Mouse (Mus musculus): Measurements from ENCODE around the gene Macrod1.

The Macrod1 gene

DNA sequence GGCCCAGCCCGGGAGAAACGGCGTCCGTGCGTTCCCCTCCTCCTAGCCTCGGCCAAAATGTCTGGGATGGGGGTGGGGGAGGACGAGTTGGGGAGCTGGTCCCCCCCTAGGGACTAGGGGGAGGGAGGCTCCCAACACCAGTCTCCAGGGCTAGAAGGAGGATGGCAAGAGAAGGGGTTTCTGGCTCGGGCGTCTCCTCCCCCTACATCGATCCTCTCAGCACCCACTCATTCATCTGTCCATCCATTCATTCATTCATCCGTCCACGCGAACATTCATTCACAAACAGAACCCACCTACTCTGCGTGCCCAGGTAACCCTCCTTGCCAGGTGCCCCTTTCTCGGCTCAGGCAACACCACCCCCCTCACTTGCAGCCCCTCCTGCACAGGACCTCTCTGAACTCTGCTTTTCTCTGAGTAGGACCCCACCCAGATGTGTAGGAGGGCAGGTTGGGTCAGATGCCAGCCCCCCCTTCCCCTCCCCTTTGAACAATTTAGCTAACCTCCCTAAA is 109.6 kb downstream of the Macrod1 start:
- no peak for DNase-seq (ENCODE audit: low read depth in 1 of 2, low spot score in 2 of 2)

DNA sequence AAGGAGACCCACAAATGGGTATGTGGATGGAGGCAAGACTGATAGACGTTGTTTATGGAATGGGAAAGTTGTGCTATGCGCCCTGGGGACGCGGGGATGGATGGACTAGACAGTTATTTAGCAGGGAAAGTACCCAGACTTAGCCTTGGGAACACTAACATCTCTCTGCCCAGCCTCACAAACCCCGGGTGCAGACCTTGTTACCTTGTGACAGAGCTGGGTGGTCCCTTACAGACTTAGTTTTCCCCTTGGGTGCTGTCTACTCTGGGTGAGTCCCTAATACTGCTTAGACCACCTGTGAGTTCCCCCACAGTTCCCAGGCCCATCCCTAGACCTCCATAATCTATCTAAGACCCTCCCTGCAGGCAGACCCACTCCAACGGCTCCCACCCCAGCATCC is 110.2 kb downstream of the Macrod1 start:
- DNase-seq (ENCODE audit: low read depth in 1 of 2, low spot score in 2 of 2), result no peak

DNA sequence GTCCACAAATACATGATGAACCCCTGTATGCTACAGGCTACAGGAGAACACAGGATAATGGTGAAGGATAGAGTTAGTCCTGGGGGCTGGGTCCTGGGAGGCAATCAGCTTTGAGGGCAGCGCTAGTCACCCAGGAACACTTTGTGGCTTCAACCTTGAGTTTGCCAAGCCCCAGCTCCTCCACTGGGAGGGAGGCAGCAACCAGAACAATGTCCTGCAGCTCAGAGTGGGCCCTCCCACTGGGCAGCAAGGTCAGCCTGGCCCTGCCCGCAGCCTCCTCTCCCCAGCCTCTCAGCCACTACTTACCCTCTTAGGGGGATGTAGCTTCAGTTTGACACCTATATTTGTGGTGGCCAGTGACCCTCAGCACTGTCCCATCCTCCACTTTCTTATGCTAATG is 111.8 kb downstream of the Macrod1 start:
- no peak for DNase-seq (ENCODE audit: low read depth in 1 of 2, low spot score in 2 of 2)

DNA sequence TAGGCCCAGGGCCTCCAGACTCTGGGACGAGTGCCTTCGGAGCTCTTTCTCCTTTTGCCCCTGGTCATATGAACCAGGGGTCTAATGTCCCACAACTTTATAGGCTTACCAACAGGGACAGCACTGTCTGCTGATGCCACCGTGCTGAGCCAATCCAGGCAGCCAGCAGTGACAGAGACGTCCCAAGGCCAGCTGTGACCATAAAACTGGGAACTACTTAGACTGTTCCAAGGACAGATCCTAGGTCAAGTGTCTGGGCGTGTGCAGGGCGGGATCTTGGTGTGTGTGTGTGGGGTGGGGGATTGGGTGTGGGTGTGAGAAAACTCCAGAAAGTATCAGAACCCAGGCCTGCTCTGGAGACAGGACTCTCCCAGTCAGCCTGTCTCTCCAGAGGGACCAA is 114.3 kb downstream of the Macrod1 start:
- DNase-seq (ENCODE audit: low read depth in 1 of 2, low spot score in 2 of 2), result no peak

DNA sequence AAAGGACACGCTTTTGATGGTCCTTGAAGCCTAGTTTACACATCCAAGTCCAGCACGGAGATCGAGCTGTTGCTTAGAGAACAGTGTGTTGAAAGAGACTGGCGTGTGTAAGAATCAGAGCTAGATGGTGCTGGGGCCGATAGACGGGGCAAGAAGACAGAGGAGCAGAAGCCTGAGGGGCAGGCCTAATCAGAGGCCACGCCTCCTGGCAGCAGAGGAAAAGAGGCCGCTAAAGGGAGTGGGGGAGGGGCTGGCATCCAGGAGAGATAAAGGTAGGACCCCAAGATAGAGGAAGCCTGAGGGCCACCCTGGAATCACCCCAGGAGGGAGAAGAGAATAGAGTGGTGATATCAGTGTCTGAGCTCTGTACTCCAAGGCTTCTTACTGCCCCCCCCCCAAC is 114.8 kb downstream of the Macrod1 start:
- no peak for DNase-seq (ENCODE audit: low read depth in 1 of 2, low spot score in 2 of 2)

DNA sequence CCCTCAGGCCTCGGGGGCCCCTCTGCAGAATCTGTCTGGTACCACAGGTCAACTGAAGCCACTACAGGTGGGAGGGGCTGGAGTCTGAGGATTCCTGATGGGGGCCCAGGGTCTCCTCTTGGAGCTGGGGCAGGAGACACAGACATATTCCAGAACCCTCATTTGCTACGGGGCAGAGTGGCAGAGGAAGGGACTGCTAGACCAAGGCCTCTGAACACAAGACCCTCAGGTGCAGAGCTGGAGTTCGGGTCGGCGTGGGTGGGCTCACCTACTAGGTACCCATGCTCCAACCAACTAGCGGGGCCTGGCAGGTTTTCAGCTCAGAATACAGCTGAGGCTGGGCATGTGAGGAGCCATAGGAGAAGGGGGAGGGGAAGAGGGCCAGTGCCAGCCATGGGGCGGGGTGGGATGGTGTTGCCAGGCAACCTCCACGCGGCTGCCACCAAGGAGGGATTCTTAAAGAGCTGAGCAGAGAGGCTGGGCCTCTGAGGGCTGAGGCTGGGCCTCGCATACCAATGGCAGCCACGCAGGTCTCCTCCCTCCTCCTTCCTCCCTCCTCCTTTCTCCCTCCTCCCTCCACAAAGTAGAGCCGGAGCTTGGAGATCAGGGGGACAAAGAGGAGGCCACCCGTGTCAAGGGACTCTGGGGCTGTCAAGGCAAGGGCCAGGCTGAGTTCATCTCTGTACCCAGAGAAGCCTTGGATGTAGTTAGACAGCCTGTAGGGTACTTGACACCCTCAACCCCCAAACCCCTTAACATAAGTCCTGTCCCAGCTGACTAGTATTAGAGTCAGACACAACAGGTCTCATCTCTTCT is 115.6 kb downstream of the Macrod1 start:
- DNase-seq (ENCODE audit: low read depth in 1 of 2, low spot score in 2 of 2), result no peak

DNA sequence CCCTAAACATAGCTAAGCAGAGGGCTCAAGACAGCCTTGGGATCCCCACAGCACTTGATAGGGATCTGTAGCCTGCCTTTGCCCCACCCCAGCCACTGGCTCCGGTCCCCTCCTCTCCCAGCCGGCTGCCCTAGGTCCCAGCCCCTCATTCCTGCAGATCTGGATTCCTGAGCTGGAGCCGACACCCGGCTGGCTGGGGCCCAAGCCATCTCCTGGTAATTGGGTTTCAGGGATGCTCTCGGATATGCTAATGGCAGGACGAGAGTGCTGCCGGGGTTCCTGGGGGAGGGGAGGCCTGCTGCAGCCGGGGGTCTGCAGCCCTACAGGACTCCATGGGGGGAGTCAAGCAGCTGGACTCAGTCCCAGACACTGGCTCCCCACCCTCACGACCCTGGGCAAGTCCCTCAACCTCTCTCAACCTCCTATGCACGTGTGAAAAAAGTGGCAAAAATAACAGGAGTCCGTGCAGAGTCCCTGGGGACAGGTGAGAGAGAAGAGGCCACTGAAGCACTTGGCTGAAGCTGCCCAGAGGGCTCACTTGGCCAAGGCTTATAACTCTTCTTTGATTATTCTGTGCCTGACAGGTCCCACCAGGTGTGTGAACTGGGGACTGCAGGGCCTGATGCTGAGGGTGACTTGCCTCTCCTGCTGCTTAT is 119.6 kb downstream of the Macrod1 start:
- DNase-seq (ENCODE audit: low read depth in 1 of 2, low spot score in 2 of 2), result no peak

DNA sequence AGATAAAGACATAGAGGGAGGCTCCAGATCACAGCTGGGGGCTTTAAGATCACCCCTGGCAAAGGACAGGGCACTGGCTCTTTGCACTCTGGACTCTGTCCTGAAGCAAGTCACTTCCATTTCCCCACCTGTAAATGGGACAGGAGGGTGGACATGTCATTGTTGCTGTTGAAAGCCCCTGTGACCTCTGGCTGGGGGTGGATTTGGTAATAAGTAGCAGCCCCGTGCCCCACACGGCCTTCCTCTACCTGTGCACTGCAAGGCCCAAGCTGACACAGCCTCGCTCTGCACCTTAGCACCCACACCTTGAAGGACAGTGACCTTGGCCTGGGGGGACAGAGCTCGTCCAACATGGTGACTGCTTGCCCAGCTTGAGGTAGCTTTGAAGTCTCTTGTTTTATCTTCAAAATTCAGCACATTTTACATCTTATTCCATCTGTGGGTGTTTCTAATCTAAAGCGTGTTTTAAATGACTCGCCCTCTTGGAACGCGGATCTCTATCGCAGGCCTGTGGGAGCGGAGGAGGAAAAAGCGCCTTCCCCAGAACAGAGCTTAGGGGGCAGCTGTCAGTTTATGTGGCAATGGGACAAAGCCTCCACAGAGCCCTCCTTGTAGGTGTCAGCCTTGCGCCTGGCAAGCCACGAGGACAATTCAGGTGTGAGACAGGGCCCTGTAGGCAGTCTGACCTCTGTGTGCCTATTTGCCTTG is 121.3 kb downstream of the Macrod1 start:
- no peak for DNase-seq (ENCODE audit: low read depth in 1 of 2, low spot score in 2 of 2)

DNA sequence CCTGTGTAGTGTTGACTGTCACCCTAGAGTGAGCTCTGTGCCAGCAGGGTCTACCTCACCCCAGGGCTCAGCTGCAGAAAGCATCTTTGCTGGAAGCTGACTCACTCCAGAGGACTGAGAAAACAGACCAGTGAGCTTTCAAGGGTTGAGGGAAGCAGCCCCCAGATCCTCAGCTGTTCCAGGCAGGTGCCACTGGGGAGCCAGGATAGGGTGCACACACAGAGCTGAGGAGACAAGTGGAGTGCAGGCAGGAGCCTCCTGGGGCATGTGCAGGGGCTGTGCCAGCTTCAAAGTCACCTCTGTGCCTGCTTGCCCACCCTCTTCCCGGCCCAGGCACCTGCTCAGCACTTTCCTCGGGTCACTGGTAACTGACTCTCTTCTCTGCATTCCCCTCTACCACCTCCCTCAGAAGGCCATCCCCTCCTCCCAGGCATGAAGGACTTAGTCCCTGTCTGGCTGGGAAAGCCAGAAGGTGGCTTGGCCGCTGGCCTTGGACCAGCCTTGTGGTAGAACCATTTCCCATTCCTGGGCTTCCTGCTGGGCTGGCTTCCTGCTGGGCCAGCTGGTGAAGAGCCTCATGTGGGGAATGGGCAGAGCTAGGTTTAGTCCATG is 122.3 kb downstream of the Macrod1 start:
- DNase-seq (ENCODE audit: low read depth in 1 of 2, low spot score in 2 of 2), result no peak

DNA sequence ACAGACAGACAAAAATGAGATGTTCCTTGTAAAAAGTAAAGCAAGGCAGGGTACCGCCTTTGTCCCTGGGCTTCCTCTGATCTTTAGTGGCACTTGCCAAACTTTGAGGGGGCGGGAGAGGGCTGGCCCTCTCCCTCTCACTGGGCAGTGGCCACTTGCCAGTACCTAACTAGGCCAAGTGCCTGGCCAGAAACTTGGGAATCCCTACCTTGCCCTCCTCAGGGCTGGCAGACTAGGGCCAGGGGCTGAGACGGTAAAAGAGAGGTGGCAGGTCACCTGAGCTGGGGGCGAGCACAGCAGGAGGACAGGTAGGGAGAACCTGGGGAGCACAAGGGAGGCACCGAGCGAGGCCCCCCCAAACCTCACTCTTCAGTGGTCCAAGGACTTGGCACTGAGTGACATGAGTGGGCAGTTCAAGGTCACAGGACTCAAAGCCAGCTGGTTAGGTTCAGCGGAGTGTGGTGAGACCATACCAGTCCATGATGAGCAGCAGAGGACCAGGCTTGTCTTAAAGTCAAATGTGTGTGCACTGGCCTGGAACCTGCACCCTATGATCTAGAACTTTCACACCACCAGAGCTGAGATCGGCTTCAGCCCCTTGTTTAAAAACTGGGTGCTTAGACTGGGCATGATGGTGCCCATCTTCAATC is 124.3 kb downstream of the Macrod1 start:
- no peak for DNase-seq (ENCODE audit: low read depth in 1 of 2, low spot score in 2 of 2)

DNA sequence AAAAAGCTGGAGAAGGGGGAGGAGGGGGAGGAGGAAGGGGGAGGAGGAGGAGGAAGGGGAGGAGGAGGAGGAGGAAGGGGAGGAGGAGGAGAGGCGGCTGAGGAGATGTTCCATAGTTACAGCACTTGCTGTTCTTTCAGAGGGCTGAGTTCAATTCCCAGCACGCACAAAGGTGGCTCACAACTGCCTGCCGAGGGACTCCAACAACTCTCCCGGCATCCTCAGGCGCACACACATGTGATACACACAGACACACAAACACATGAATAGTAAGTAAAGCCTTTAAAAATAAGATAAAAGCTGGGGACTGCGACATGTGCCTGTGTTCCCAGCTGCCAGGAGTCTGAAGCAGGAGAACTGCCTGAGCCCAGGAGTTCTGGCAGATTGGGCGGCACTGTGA is 124.9 kb downstream of the Macrod1 start:
- DNase-seq (ENCODE audit: low read depth in 1 of 2, low spot score in 2 of 2), result no peak

DNA sequence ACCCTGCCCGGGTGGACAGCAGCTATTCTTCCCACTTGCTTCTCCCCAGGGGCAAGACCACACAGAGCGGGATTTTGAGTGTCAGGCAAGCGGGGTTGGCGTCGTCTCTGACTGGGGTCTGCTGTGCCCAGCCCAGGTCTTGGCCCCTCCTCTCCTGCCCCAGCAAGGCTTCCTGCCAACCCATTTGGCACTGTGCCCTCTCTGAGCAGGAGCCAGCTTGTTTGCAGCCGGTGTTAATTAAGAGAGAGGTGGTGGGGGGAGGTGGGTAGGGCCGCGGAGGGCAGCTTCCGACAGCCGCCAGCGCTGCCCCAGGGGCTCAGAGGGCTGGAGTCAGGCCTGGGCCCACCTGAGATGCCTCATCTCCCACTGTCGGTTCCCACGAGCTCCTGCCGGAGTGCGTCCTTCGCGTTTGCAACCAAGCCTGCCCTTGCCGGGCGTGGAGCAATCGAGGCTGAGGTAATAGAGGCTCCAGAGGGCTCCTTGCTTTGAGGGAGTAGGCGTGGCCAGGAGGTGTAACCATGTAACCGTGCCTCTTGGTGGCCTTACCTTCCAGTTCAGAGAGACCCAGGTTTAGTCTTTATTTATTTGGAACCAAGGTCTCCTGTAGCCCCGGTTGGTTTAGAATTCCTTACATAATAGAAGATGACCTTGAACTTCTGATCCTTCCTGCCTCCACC is 125.8 kb downstream of the Macrod1 start:
- no peak for DNase-seq (ENCODE audit: low read depth in 1 of 2, low spot score in 2 of 2)

DNA sequence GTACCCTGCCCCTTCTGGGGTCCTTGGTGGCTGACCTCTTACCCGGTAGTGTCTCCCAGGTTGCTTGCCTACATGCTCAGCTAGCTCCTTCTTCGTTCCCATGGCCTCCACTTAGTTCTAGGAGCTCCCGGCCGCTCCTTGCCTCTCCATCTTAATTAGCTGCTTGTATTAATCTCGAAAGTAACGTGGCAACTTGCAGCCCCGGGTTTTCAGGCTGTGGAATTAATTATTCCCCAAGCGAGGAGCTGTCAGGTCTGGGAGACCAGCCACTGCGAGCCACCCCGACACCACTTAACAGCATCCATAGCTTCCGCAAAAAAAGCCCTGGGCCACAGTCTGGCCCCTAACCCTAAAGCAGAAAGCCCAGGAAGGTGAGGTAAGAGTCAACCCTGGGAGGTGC is 126.8 kb downstream of the Macrod1 start:
- DNase-seq (ENCODE audit: low read depth in 1 of 2, low spot score in 2 of 2), result no peak

DNA sequence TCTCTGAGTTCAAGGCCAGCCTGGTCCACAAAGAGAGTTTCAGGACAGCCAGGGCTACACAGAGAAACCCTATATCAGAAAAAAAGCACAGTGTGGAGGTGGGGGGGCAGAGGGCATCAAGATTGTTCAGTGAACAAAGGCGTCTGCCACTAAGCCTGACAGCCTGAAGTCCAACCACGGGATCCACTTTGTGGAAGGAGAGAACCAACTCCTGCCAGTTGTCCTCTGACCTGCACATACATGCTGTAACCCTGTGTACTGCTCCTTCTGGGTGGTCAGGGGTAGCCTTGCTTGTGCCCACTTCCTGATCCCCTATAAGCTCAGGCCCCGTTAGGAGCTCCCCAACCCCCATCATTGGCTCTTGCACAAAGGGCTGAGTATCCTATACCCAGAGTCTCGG is 128.4 kb downstream of the Macrod1 start:
- no peak for DNase-seq (ENCODE audit: low read depth in 1 of 2, low spot score in 2 of 2)

DNA sequence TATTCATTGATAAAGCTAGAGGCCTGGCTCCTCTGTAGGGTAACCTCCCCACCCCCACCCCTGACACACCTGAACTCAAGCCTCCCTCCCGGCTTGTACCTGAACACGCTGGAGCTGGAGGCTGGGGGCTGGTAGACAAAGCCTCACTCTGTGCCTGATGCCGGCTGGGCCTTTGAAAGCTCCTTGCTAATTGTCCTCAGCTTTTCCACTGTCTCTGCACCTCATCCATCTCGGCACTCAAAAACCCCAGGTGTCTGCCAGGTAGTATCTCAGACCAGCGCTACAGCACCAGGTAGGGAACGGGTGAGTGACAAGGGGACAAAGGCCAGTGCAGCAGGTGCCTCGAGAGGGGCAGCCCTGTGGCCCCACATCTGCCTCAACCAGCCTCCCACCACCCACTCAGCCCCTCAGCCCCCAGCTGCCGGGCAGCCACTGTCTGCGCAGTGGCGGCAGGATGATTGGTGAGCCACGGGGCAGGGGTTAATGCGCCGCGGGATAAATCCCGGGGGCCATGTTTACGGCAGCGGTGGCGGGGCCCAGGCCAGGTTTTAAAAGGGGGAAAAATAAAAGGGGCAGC is 129.2 kb downstream of the Macrod1 start:
- DNase-seq (ENCODE audit: low read depth in 1 of 2, low spot score in 2 of 2), result no peak

DNA sequence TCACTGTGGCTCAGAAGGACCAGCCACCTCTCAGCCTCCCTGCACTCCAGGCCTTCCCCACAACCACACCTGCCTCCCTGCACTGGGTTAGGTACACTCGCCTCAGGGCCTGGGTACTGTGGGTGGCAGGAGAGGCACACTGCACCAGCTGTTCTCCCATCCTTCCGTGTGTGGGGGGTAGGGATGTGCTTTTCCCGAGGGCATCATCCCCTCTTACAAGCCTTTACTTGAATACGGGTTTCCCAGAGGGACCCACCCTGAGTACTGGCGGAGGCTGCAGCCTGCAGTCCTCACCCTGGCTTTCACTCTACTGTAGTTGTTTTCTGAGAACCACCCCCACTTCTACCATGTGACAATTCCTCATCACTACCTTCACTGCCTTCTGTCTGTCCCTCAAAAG is 130.5 kb downstream of the Macrod1 start:
- no peak for DNase-seq (ENCODE audit: low read depth in 1 of 2, low spot score in 2 of 2)

DNA sequence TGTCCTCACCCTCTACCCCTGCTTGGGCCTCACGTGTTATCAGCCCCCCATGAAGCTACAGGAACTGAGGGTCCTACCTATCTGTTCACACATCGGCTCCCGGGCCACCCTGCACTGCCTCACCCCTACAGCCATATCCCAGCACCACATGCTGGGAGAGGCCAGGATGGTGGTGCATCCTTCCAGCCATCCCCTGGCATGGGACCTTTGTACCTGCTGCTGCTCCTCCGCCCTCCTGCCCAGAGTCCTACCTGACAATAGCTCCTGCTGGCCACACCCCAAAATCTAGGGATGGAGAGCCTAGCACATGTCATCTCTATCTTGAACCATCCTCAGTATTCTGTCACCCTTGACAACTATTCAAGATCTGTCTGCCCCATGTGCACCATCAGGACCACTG is 132.4 kb downstream of the Macrod1 start:
- DNase-seq (ENCODE audit: low read depth in 1 of 2, low spot score in 2 of 2), result no peak

DNA sequence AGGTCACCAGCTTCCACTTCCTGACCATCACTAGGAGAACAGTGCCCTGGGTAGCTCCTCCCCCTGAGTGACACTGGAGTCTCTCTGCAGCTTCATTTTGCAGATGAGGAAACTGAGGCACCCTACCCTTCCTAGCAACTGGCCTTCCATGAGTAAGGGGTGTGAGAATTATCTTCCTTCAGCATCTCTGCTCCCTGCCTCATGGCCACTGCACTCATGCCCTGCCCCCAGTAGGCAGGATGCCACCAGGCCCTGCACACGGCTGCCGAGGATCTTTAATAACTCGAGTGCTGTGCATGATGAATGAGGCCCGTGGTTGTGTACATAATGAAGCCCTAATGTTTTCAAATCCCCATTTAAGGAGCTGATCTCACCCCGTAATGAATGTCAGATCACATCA is 134.4 kb downstream of the Macrod1 start:
- DNase-seq (ENCODE audit: low read depth in 1 of 2, low spot score in 2 of 2), result no peak

DNA sequence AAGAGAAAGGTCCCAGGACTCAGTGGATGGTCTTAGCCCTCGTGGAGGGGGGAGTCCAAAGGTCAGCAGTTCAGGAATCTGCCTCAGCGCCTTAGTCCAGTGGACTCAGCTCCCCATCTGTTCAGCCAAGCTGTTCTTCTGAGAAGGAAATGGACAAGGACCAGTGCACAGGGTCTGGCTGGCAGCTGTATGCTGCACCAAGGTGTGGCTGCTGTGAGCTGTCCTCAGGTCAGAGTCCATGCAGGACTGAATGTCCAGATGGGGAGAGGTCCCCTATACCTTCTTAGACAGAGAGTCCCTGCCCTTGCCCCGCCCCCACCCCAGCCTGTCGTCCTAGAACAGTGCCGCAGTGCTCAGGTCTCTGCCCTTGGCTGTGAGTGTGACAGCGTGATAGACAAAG is 135.0 kb downstream of the Macrod1 start:
- no peak for DNase-seq (ENCODE audit: low read depth in 1 of 2, low spot score in 2 of 2)

DNA sequence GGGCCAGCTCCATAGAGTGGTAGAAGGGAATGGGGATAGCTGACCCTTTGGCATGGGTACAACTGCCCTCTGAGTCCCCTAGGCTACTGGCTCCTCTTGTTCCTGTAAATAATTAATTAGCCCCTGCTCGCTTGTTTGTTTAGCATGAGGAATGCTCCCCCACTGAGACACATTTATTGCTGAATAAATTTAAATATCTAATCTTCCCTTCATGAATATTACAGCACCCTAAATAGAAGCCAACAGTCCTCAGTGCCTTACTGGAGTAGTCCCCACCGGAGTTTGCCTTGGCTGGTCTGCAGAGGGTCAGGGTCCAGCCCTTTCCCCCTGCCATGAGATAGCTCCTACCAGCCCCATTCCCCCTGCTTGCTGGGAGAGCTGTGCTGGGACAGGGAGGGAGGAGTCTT is 136.0 kb downstream of the Macrod1 start:
- no peak for DNase-seq (ENCODE audit: low read depth in 1 of 2, low spot score in 2 of 2)
